Comparison of ENCODE assay signal across 35 mouse cellular contexts in the genomic region with DNA sequence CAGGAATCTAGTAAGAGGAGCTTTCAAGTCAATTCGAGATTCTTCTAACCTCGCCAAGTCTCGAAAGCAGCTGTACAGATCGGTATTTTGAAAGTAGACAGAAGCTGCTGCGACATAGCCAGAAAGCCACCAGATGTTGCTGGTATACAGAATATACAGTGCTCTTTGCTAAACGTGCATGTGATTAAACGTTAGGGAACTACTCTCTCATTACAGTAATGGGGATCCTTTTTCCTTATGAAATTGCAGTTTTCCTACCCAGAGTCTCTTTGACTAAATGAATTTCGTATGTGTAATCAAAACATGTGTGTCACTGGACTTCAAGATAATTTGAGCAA.
A peak's percentile ranks its signal among the peaks of the same experiment; 100 is the strongest.
DNase-seq lines count a peak whose midpoint lies in the region; ATAC-seq lines count a peak whose summit lies in the region.
"Had no signal": no experiment of that assay in that cellular context is flagged by ENCODE, and none has a peak within 500 bp of the region (broad histone marks: within the 10 kb centered on the region; RNA-seq: fewer than 3 reads in every experiment).

No protein-coding gene starts in this region.

- H3K9ac ChIP-seq in embryonic facial prominence, embryonic 15.5 days = no peak overlapping the region
- H3K9ac ChIP-seq: forebrain, embryonic 12.5 days; forebrain, postnatal 0 days; heart, embryonic 12.5 days; hindbrain, embryonic 15.5 days; kidney, embryonic 15.5 days; liver, embryonic 14.5 days; lung, embryonic 15.5 days; midbrain, embryonic 15.5 days; neural tube, embryonic 15.5 days had no signal

- H3K4me3 ChIP-seq in embryonic facial prominence, embryonic 10.5 days = no peak overlapping the region
- no peak overlapping the region for H3K4me3 ChIP-seq in embryonic facial prominence, embryonic 15.5 days (replicated peaks)
- H3K4me3 ChIP-seq: forebrain, embryonic 12.5 days; heart, embryonic 12.5 days; hindbrain, embryonic 10.5 days; hindbrain, embryonic 15.5 days; kidney, embryonic 15.5 days; layer of hippocampus, adult 2 months; left cerebral cortex, adult 2 months; lung, embryonic 15.5 days; midbrain, embryonic 15.5 days; neural tube, embryonic 15.5 days had no signal

- H3K27me3 ChIP-seq in embryonic facial prominence, embryonic 10.5 days (replicated peaks; ENCODE audit: low read depth, poor library complexity, severe bottlenecking) = no peaks in the 10 kb centered on the region
- H3K27me3 ChIP-seq in embryonic facial prominence, embryonic 15.5 days = no peaks in the 10 kb centered on the region
- H3K27me3 ChIP-seq: CH12.LX; forebrain, embryonic 12.5 days; heart, embryonic 12.5 days; hindbrain, embryonic 15.5 days; kidney, embryonic 15.5 days; lung, embryonic 15.5 days; midbrain, embryonic 15.5 days; neural tube, embryonic 15.5 days had no signal

- H3K27ac ChIP-seq in embryonic facial prominence, embryonic 10.5 days (replicated peaks) = 0 out of 2 replicates have a peak overlapping the region, but pooled peaks have one; percentile 10
- peak overlapping the region; percentile 73 for H3K27ac ChIP-seq in embryonic facial prominence, embryonic 15.5 days (replicated peaks)
- H3K27ac ChIP-seq: forebrain, embryonic 12.5 days; hindbrain, embryonic 10.5 days; hindbrain, embryonic 15.5 days; kidney, embryonic 15.5 days; layer of hippocampus, adult 2 months; left cerebral cortex, adult 2 months; liver, embryonic 14.5 days; lung, embryonic 15.5 days; macrophage; midbrain, embryonic 15.5 days; neural tube, embryonic 15.5 days had no signal

- intact Hi-C loops in heart, postnatal 10 days (cut with DNase I) = no loop called here

- DNase-seq in heart, adult 11 months = peak; percentile 44
- DNase-seq in heart, postnatal 10 days = no peak
- no peak for DNase-seq in embryonic facial prominence, embryonic 10.5 days (ENCODE audit: low spot score)
- no peak for DNase-seq in urinary bladder, postnatal 10 days (ENCODE audit: low spot score)
- DNase-seq in cerebellum, adult 8-10 months = no peak
- DNase-seq in cerebellum, postnatal 10 days = no peak
- DNase-seq: adrenal gland, adult 2 months; cerebellum, adult 9-10 months; forebrain, postnatal 0 days; gastrocnemius, postnatal 10 days; heart, adult 18-20 months; kidney, adult 11 months; kidney, postnatal 36 days; liver; retina, postnatal 1 day; right cerebral cortex, postnatal 14 days; thymus, adult 2 months; thymus, postnatal 4 days had no signal

- no peak overlapping the region for H3K4me2 ChIP-seq in embryonic facial prominence, embryonic 15.5 days (replicated peaks)
- H3K4me2 ChIP-seq: forebrain, embryonic 12.5 days; heart, embryonic 12.5 days; hindbrain, embryonic 15.5 days; kidney, embryonic 15.5 days; lung, embryonic 15.5 days; midbrain, embryonic 15.5 days; neural tube, embryonic 15.5 days had no signal

- peak; percentile 73; the same call in 1 of the 2 replicates for ATAC-seq in embryonic facial prominence, embryonic 15.5 days (ENCODE audit: insufficient number of reproducible peaks, low FRiP score, low TSS enrichment, low read depth)
- ATAC-seq in megakaryocyte progenitor cell, adult 5-6 weeks (replicated peaks; ENCODE audit: poor library complexity) = peak; percentile 31; the same call in 1 of the 2 replicates
- ATAC-seq: activated CD4-positive, CD25-positive, alpha-beta regulatory T cell, adult 4 months; forebrain, postnatal 0 days; inflammation-experienced regulatory T-cells, adult 6 months; midbrain, embryonic 15.5 days had no signal

- H3K9me3 ChIP-seq in embryonic facial prominence, embryonic 10.5 days = no peaks in the 10 kb centered on the region
- no peaks in the 10 kb centered on the region for H3K9me3 ChIP-seq in embryonic facial prominence, embryonic 15.5 days (replicated peaks)
- H3K9me3 ChIP-seq: forebrain, embryonic 12.5 days; heart, embryonic 12.5 days; hindbrain, embryonic 10.5 days; hindbrain, embryonic 15.5 days; kidney, embryonic 15.5 days; lung, embryonic 15.5 days; midbrain, embryonic 15.5 days; neural tube, embryonic 15.5 days had no signal

- 74% methylated on average over 8 of the region's 8 CpGs for WGBS in embryonic facial prominence, embryonic 10.5 days
- 39% methylated on average over 8 of the region's 8 CpGs for WGBS in embryonic facial prominence, embryonic 15.5 days

- no peaks in the 10 kb centered on the region for H3K36me3 ChIP-seq in embryonic facial prominence, embryonic 10.5 days (replicated peaks)
- no peaks in the 10 kb centered on the region for H3K36me3 ChIP-seq in embryonic facial prominence, embryonic 15.5 days
- H3K36me3 ChIP-seq: forebrain, embryonic 12.5 days; heart, embryonic 12.5 days; hindbrain, embryonic 10.5 days; hindbrain, embryonic 15.5 days; kidney, embryonic 15.5 days; lung, embryonic 15.5 days; midbrain, embryonic 15.5 days; neural tube, embryonic 15.5 days had no signal

- H3K4me1 ChIP-seq in embryonic facial prominence, embryonic 10.5 days = peaks cover 6% of the 10 kb centered on the region
- H3K4me1 ChIP-seq in embryonic facial prominence, embryonic 15.5 days = peaks cover 8% of the 10 kb centered on the region
- H3K4me1 ChIP-seq: forebrain, embryonic 12.5 days; heart, embryonic 12.5 days; hindbrain, embryonic 10.5 days; hindbrain, embryonic 15.5 days; kidney, embryonic 15.5 days; lung, embryonic 15.5 days; midbrain, embryonic 15.5 days; neural tube, embryonic 15.5 days had no signal
